Mouse (Mus musculus) inflammation-experienced regulatory T-cells, adult 6 months (primary cell): ENCODE data around the gene Gipr. TPM values are rescaled to one million over a fixed set of nuclear protein-coding genes. Genes with fewer than 3 reads are reported as not detected.

Source experiments
- ATAC-seq: one replicate; pipeline ENCODE4 v1.8.0; 2017
- polyA plus RNA-seq, 3 experiments: library from polyadenylated mRNA; unstranded; fragments of 100-300 nt; shearing (Covaris generic); gene quantifications; one replicate each; pipeline ENCODE4 v1.2.1; 2017

The Gipr gene
- polyA plus RNA-seq, 3 experiments from 2014 or later, result not detected

- ATAC-seq, result no peak
Observed at GRCm38 (mm10) chr7:19148180-19148874, 17.6 kb downstream of the Gipr start.

- no peak for ATAC-seq
Observed at GRCm38 (mm10) chr7:19147497-19148045, 18.4 kb downstream of the Gipr start.

DNA sequence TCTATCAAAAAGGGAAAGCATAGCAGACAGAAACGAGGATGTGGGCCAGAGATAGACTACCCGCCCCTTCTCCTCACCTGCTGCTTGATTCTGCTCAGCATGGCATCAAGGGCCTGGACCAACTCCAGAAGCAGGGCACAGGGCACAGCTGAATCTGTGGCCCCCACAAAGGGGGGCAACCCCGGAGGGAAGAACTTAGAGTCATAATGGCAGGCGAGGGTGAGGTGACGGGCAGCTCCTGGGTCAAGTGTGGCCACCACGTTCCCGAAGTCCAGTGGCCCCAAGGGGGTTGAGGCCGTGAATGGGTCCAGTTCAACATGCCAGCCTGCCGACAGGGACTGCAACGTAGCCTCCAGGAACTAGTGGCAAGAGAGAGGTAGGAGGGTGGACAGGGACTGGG is 19.1 kb downstream of the Gipr start:
- ATAC-seq, result no peak

- ATAC-seq, result no peak
Observed at GRCm38 (mm10) chr7:19137380-19137779, 28.5 kb downstream of the Gipr start.

GRCm38 (mm10) chr7:19136673-19137334 is 29.1 kb downstream of the Gipr start:
- ATAC-seq, result no peak

- no peak for ATAC-seq
Observed at GRCm38 (mm10) chr7:19136168-19136567, 29.8 kb downstream of the Gipr start.

DNA sequence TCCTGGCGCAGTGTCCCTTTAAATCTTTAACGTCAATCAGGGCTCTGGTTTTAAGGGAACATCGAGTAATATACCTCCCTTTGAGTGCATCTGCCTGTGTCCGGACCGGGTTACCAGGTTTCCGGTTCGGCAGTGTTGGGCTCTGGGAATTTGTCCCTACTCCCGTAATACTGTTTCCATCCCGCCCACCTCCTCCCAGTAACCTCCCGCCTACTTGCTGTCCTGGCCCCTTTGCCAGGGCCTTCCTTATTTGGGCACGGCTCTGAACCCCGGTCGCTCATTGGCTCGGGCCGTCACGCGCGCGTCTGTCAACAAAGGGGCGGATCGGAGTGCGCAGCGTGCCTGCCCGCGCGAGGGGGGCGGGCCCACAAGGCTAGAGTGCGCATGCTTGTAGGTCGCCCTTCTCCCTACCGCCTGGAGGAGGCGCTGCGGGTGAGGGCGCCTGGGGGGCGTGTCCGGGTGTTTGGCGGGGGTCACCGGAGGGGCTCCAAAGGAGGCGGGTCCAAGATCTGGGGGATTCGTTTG is 34.5 kb downstream of the Gipr start:
- ATAC-seq, result peak; percentile 95

DNA sequence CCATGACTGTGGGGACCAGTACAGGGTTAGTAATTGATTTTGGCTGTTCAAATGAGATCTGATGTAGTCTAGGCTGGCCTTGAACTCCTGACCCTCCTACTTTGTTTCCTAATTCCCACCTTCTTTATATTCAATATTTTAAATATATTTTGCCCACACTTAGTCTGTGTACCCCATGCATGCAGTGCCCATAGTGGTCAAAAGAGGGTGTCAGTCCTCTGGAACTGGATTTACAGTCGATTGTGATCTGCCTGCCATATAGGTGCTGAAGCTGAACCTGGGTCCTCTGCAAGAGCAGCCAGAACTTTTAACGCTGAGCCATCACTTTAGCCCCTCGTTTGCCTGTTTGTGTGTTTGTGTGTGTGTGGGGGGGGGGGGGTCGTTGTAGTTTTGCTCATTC is 35.3 kb downstream of the Gipr start:
- no peak for ATAC-seq

- peak; percentile 16 for ATAC-seq
Observed at GRCm38 (mm10) chr7:19129396-19129795, 36.5 kb downstream of the Gipr start.

- ATAC-seq, result no peak
Observed at GRCm38 (mm10) chr7:19127744-19128143, 38.2 kb downstream of the Gipr start.

DNA sequence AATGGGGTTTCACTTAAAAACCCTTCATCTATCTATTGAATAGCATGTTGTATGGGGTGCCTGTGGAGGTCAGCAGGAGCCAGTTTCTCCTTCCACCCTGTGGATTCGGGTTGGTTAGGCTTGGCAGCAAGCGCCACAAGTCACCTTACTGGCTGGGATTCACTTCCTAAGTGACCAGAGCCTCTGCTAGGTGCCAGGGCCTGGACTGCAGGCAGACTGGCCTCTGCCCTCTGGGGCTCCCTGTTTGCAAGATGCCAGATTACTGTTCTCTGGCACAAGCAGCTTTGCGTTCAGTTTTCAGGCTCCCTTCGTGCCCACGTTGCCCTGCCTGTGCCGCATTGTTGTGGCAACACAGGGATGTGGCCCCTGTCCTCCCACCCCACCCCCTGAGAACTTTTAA is 41.2 kb downstream of the Gipr start:
- ATAC-seq, result no peak

DNA sequence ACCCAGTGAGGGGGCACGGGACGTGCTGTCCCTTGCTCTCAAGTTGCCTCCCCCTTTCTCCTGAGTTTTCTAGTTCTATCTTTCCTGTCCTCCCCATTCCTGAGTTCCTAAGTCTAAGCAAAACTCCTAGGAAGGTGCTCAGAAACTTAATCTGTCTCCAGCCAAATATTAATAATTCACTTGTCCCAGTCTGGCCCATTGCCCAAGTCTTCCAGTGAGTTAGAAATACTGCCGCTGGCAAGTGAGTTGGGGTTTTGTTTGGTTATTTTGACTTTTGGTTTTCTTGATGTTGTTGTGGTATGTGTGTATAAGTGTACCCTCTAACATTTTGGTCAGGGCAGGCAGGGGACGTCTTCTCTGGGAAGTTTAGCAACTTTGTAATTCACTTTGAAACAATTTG is 44.2 kb downstream of the Gipr start:
- ATAC-seq, result no peak

- ATAC-seq, result peak; percentile 100
Observed at GRCm38 (mm10) chr7:19119631-19120429, 46.1 kb downstream of the Gipr start, which contains the start of gene Fbxo46. TSS of gene Fbxo46 (plus strand) at chr7:19119859.

DNA sequence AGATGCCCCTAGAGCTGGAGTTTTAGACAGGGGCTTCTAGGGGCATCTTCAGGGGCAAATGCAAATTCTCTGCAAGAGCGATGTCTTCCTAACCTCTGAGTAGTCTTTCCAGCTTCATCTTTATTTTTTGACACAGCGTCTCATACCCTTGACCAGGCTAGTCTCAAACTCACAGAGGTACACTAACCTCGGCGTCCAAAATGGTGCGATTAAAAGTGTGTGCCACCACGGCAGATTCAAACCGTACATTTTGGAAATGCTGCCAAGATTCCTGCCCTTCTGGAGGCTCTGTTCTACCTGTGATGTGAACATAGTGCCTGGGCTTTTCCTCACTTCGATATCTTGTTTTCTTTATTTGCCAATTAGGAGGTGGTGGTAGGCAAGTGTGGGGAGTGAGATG is 46.8 kb downstream of the Gipr start:
- ATAC-seq, result no peak

DNA sequence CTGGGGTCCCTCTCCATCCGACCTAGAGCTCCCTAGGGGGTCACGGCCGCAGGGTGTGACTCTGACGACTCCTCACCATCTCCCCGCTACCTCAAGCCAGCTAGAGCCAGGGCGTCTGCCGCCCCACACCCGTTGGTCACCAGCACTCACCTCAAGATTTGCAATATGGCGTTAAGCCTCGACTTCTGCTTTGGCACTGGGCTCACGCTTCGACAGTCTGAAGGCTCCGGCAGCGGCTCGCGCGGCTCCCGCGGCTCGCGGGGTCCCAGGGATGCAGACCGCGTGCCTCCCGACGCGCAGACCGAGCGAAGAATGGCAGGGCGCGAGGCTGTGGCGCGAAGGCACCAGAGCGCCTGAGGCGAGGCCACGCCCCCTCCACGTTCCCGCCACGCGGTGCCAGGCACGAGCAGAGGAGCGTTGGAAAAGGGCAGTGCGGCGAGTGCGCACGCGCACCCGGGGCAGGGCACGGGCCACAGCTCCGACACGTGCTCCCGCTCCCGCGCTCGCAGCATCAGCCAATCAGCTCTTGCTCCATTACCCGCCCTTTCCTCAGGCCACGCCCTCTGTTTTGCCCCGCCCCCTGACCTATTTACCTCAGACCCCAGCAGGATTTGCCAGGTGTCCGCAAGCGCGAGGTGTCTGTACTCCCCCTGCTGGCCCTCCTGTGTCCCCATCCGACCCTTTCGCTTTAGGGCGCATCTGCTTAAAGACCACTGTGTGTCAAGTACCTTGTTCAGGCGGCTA is 47.7 kb downstream of the Gipr start, which contains the start of gene Gm4969:
Gene Gm4969, minus strand, starts transcription at position 341 of the 744 bp plus-strand sequence.
- ATAC-seq, result no peak

DNA sequence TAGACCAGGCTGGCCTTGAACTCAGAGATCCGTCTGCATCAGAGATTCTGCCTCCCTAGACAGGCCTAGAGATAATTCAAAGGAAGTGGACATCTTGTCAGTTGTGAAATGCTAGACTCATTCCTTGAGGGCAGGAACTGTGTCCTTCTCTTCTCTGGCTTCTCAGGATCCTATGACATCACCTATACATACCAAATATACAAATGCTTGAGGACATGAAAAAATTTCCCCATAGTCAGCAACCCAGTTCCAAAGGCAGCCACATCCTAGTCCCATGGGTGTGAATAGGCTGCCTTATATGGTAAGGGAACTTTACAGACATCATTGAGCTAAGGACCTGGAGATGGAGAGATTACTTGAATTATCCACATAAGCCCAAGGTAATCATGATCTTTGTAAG is 56.4 kb downstream of the Gipr start:
- ATAC-seq, result no peak

DNA sequence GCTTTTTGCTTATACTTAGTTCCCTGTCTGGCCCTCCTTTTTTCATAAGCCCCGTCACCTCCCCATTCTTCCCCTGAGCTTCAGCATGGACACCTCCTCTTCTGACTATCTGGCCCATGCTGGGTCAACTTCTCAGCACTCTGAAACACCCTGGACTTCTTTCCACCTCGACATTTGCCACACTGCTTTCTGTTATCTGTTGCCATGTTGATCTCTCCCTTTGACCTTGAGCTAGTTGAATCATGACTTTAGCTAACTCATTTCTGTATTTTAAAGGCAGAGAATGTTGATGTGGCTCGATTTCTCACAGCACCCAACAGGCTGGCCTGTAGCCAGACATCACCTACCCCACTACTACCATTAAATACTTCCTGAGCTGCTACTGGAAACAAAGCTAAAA is 58.5 kb downstream of the Gipr start:
- ATAC-seq, result no peak

Other genes starting within 250 kb of the Gipr start
- under 1 TPM in 1 of 3 experiments, not detected in 2; 0.05 TPM for gene Nova2, start 240.2 kb downstream of the Gipr start, polyA plus RNA-seq
- not detected for gene Nanos2, start 178.7 kb downstream of the Gipr start, polyA plus RNA-seq
- 1 to 10 TPM; 2.1 to 2.7 (median 2.6) TPM for gene Mypop, start 174.9 kb downstream of the Gipr start, polyA plus RNA-seq
- 1 to 10 TPM; 1.1 to 2.6 (median 1.9) TPM for gene Irf2bp1, start 162.1 kb downstream of the Gipr start, polyA plus RNA-seq
- not detected for gene Foxa3, start 142.6 kb downstream of the Gipr start, polyA plus RNA-seq
- gene Sympk, start 141.8 kb downstream of the Gipr start, polyA plus RNA-seq, result 10 to 100 TPM in 1 of 3 experiments, 1 to 10 TPM in 2; 8.2 to 12.2 (median 9.2) TPM
- not detected for gene Rsph6a, start 111.4 kb downstream of the Gipr start, polyA plus RNA-seq
- gene Dmwd, start 89.9 kb downstream of the Gipr start, polyA plus RNA-seq, result under 1 TPM in 1 of 3 experiments, not detected in 2; 0.27 TPM
- not detected for gene Dmpk, start 82.3 kb downstream of the Gipr start, polyA plus RNA-seq
- 1 to 10 TPM in 2 of 3 experiments, under 1 TPM in 1; 0.15 to 1.2 (median 1.0) TPM for gene Six5, start 71.5 kb downstream of the Gipr start, polyA plus RNA-seq
- under 1 TPM in 1 of 3 experiments, not detected in 2; 0.11 TPM for gene Gm4969, start 47.8 kb downstream of the Gipr start, polyA plus RNA-seq
- gene Fbxo46, start 46.3 kb downstream of the Gipr start, polyA plus RNA-seq, result 10 to 100 TPM; 18.3 to 20.6 (median 20.0) TPM
- gene Qpctl, start 16.8 kb downstream of the Gipr start, polyA plus RNA-seq, result 10 to 100 TPM in 1 of 3 experiments, 1 to 10 TPM in 2; 7.7 to 10.0 (median 8.5) TPM
- gene Snrpd2, start 16.4 kb downstream of the Gipr start, polyA plus RNA-seq, result 10 to 100 TPM; 73.5 to 94.3 (median 75.9) TPM
- gene Eml2, start 10.3 kb upstream of the Gipr start, polyA plus RNA-seq, result 10 to 100 TPM; 10.2 to 16.5 (median 16.5) TPM
- under 1 TPM in 1 of 3 experiments, not detected in 2; 0.13 TPM for gene Gpr4, start 46.4 kb upstream of the Gipr start, polyA plus RNA-seq
- 10 to 100 TPM; 14.3 to 20.8 (median 16.6) TPM for gene Opa3, start 62.2 kb upstream of the Gipr start, polyA plus RNA-seq
- 100 to 1,000 TPM in 1 of 3 experiments, 10 to 100 TPM in 2; 74.0 to 103 (median 94.6) TPM for gene Vasp, start 105.7 kb upstream of the Gipr start, polyA plus RNA-seq
- 1 to 10 TPM in 2 of 3 experiments, under 1 TPM in 1; 0.74 to 3.1 (median 2.1) TPM for gene Ppm1n, start 113.9 kb upstream of the Gipr start, polyA plus RNA-seq
- not detected for gene Rtn2, start 116.5 kb upstream of the Gipr start, polyA plus RNA-seq
- 1 to 10 TPM in 2 of 3 experiments, under 1 TPM in 1; 0.98 to 8.0 (median 2.0) TPM for gene Fosb, start 143.9 kb upstream of the Gipr start, polyA plus RNA-seq
- 10 to 100 TPM; 51.1 to 68.7 (median 55.2) TPM for gene Ercc1, start 178.7 kb upstream of the Gipr start, polyA plus RNA-seq
- 10 to 100 TPM in 2 of 3 experiments, 1 to 10 TPM in 1; 8.9 to 22.4 (median 17.6) TPM for gene Cd3eap, start 193.4 kb upstream of the Gipr start, polyA plus RNA-seq
- not detected for gene Ppp1r13l, start 193.6 kb upstream of the Gipr start, polyA plus RNA-seq
- gene Ercc2, start 215.9 kb upstream of the Gipr start, polyA plus RNA-seq, result 10 to 100 TPM in 2 of 3 experiments, 1 to 10 TPM in 1; 7.8 to 10.9 (median 10.8) TPM
- 1 to 10 TPM; 1.5 to 4.8 (median 2.7) TPM for gene Klc3, start 238.0 kb upstream of the Gipr start, polyA plus RNA-seq
- gene Ckm, start 238.6 kb upstream of the Gipr start, polyA plus RNA-seq, result under 1 TPM in 1 of 3 experiments, not detected in 2; 0.25 TPM